Mouse (Mus musculus): Measurements from ENCODE around the gene Ctnnd2.

GRCm38 (mm10) chr15:30306437-30306836, 134.0 kb downstream of the Ctnnd2 start:
- TF ChIP-seq CTCF (IDR thresholded peaks at IDR 0.05; ENCODE audit: borderline replicate concordance, insufficient read depth, low read depth, low read length): no peak
- TF ChIP-seq POLR2A (IDR thresholded peaks at IDR 0.05; ENCODE audit: borderline replicate concordance, insufficient read depth, low read length): no peak

Measured in cerebellum, adult 2 months (tissue).